Mouse (Mus musculus) G1E (cell line): Measurements from ENCODE around the gene Gm17606.

Source experiments
- CTCF ChIP-seq: IDR thresholded peaks from 2 replicates; pipeline ENCODE4 v1.5.1; 2012; ENCODE audit warnings: low read depth, low read length, inconsistent platforms, mixed read lengths
- GATA1 ChIP-seq: IDR thresholded peaks from 2 replicates; pipeline ENCODE4 v1.6.1; 2012; ENCODE audit warnings: borderline replicate concordance, low read length, inconsistent platforms, mixed read lengths

- TF ChIP-seq CTCF (no peak), GATA1 (no peak)
These were observed 30.1 kb upstream of the Gm17606 start for GRCm38 (mm10) chr14:54610648-54611047.
